Mouse (Mus musculus) T-helper 17 cell (primary cell): ENCODE measurements around the gene Lamtor5.
"Not testable (repeated sequence)": the region's sequence is repeated elsewhere in the genome, so short reads cannot be mapped to it uniquely, and the experiment has no call there.

ENCODE experiments used
- in situ Hi-C, 2 experiments: fragments of 300-600 bp; cut with MboI, MseI; formaldehyde crosslinking; loops; 1 replicate in 1 of 2; 2 replicates in 1 of 2; pipeline ENCODE4 v1.15.1; 2025; ENCODE audit warnings: high pct_unique_total_duplicates in 2 of 2

The Lamtor5 gene

GRCm38 (mm10) chr3:107266814-107267345 lies 11.8 kb upstream of the Lamtor5 start:
- in situ Hi-C loops, result no loop called here

GRCm38 (mm10) chr3:107272433-107272832 lies 6.2 kb upstream of the Lamtor5 start:
- in situ Hi-C loops, result loop anchor here in 1 of 2 experiments (5.0 kb wide), 1 partner anchor 65 kb away; no protein-coding TSS in a partner anchor

- in situ Hi-C loops, result loop anchor here in 1 of 2 experiments (5.0 kb wide), 1 partner anchor 67 kb away; no protein-coding TSS in a partner anchor
Measured at GRCm38 (mm10) chr3:107273820-107274219, 4.8 kb upstream of the Lamtor5 start.

GRCm38 (mm10) chr3:107275351-107275750 lies 3.3 kb upstream of the Lamtor5 start:
- in situ Hi-C loops, result no loop called here

GRCm38 (mm10) chr3:107275996-107276395 lies 2.7 kb upstream of the Lamtor5 start:
- in situ Hi-C loops, result no loop called here

- in situ Hi-C loops, result no loop called here
Measured at GRCm38 (mm10) chr3:107276626-107277025, 2.0 kb upstream of the Lamtor5 start.

GRCm38 (mm10) chr3:107286123-107286522 lies 7.5 kb downstream of the Lamtor5 start:
- in situ Hi-C loops, result no loop called here

GRCm38 (mm10) chr3:107287346-107287745 lies 8.7 kb downstream of the Lamtor5 start:
- in situ Hi-C loops, result no loop called here

GRCm38 (mm10) chr3:107290764-107291381 lies 12.2 kb downstream of the Lamtor5 start, which contains the start of gene Slc16a4:
Slc16a4 (plus strand) TSS chr3:107291230.
- in situ Hi-C loops, result no loop called here

GRCm38 (mm10) chr3:107295672-107296360 lies 17.2 kb downstream of the Lamtor5 start:
- in situ Hi-C loops, result no loop called here

- in situ Hi-C loops, result not testable (repeated sequence)
Measured at GRCm38 (mm10) chr3:107296917-107297316, 18.3 kb downstream of the Lamtor5 start.

- in situ Hi-C loops, result loop anchor here in 1 of 2 experiments (10.0 kb wide), 1 partner anchor 853 kb away; no protein-coding TSS in a partner anchor
Measured at GRCm38 (mm10) chr3:107317338-107317737, 38.7 kb downstream of the Lamtor5 start.

GRCm38 (mm10) chr3:107321141-107321540 lies 42.5 kb downstream of the Lamtor5 start:
- in situ Hi-C loops, result no loop called here

GRCm38 (mm10) chr3:107321776-107322175 lies 43.1 kb downstream of the Lamtor5 start:
- in situ Hi-C loops, result no loop called here

GRCm38 (mm10) chr3:107326442-107326841 lies 47.8 kb downstream of the Lamtor5 start:
- in situ Hi-C loops, result loop anchor here in 1 of 2 experiments (25.0 kb wide), 1 partner anchor 1364 kb away; the partner anchor contains the start of genes Atp5f1, Ovgp1 and Wdr77

GRCm38 (mm10) chr3:107330503-107331424 lies 52.1 kb downstream of the Lamtor5 start:
- in situ Hi-C loops, result loop anchor here in 1 of 2 experiments (10.0 to 25.0 kb wide), 2 partner anchors 846 to 1368 kb away; partner anchors contain the start of genes Atp5f1, Dennd2d, Ovgp1 and Wdr77

GRCm38 (mm10) chr3:107331746-107332126 lies 53.1 kb downstream of the Lamtor5 start:
- in situ Hi-C loops, result loop anchor here in 1 of 2 experiments (10.0 to 25.0 kb wide), 2 partner anchors 847 to 1369 kb away; partner anchors contain the start of genes Atp5f1, Dennd2d, Ovgp1 and Wdr77

- in situ Hi-C loops, result loop anchor here in 1 of 2 experiments (10.0 to 25.0 kb wide), 2 partner anchors 848 to 1370 kb away; partner anchors contain the start of genes Atp5f1, Dennd2d, Ovgp1 and Wdr77
Measured at GRCm38 (mm10) chr3:107332127-107332959, 53.7 kb downstream of the Lamtor5 start.

GRCm38 (mm10) chr3:107332960-107333380 lies 54.3 kb downstream of the Lamtor5 start:
- in situ Hi-C loops, result loop anchor here in 1 of 2 experiments (10.0 to 25.0 kb wide), 2 partner anchors 848 to 1371 kb away; partner anchors contain the start of genes Atp5f1, Dennd2d, Ovgp1 and Wdr77
